Mouse (Mus musculus) thymus, adult 2 months (tissue): ENCODE data around the gene Adamtsl3.

ENCODE experiments used
- CTCF ChIP-seq: fragments of 200-500 bp; IDR thresholded peaks from 2 replicates; pipeline ENCODE4 v1.5.1; 2012; ENCODE audit warnings: mild to moderate bottlenecking, control low read depth, low read length, moderate library complexity, borderline replicate concordance; ENCODE audit not compliant: control insufficient read depth, poor library complexity, insufficient read depth; ENCODE audit errors: extremely low read depth
- POLR2A ChIP-seq: fragments of 200-500 bp; IDR thresholded peaks from 2 replicates; pipeline ENCODE4 v1.6.1; 2012; ENCODE audit warnings: mild to moderate bottlenecking, low read length, control low read depth, moderate library complexity; ENCODE audit not compliant: control insufficient read depth, poor library complexity, insufficient read depth; ENCODE audit errors: extremely low read depth

- no peak for TF ChIP-seq POLR2A
- TF ChIP-seq CTCF, result no peak
Measured at GRCm38 (mm10) chr7:82501306-82501705, 165.8 kb downstream of the Adamtsl3 start.
